Mouse (Mus musculus) heart, postnatal 0 days (tissue): ENCODE results near the gene Ndufs1. TPM values are rescaled to one million over a fixed set of nuclear protein-coding genes. Genes with fewer than 3 reads are reported as not detected.
A peak's percentile ranks its signal among the peaks of the same experiment; 100 is the strongest.

Experiments
- ATAC-seq: fragments of 200-750 bp; cut with Nextera tagmentation; 2 replicates; pipeline ENCODE4 v1.8.0; 2017; ENCODE audit warnings: low read depth, moderate number of reproducible peaks, moderate library complexity; ENCODE audit not compliant: insufficient read depth
- DNase-seq: peaks from one replicate; pipeline ENCODE4 v3.0.0-alpha.2; 2016; ENCODE audit warnings: low spot score
- H3K27ac ChIP-seq: fragments of 300-500 bp; sonication (generic); 2 replicates; pipeline ENCODE4 v1.5.1; 2014; ENCODE audit warnings: low read depth, mild to moderate bottlenecking
- H3K27me3 ChIP-seq: fragments of 300-500 bp; sonication (generic); 2 replicates; pipeline ENCODE4 v1.6.1; 2014; ENCODE audit warnings: low read length, mixed read lengths; ENCODE audit not compliant: control insufficient read depth, insufficient read depth
- H3K36me3 ChIP-seq: fragments of 300-500 bp; sonication (generic); replicated peaks from 2 replicates; pipeline ENCODE4 v1.6.1; 2014; ENCODE audit warnings: low read length, mixed read lengths; ENCODE audit not compliant: control insufficient read depth, insufficient read depth
- H3K4me1 ChIP-seq: fragments of 300-500 bp; sonication (generic); 2 replicates; pipeline ENCODE4 v1.6.1; 2014; ENCODE audit warnings: antibody characterized with exemption; ENCODE audit not compliant: control insufficient read depth, insufficient read depth
- H3K4me2 ChIP-seq: fragments of 300-500 bp; sonication (generic); 2 replicates; pipeline ENCODE4 v1.6.1; 2014; ENCODE audit warnings: low read depth, mild to moderate bottlenecking, low read length, moderate library complexity
- H3K4me3 ChIP-seq: fragments of 300-500 bp; sonication (generic); 2 replicates; pipeline ENCODE4 v1.5.1; 2014; ENCODE audit warnings: low read depth, low read length
- H3K9ac ChIP-seq: fragments of 300-500 bp; sonication (generic); replicated peaks from 2 replicates; pipeline ENCODE4 v1.6.1; 2014; ENCODE audit warnings: low read depth, low read length, mixed read lengths
- H3K9me3 ChIP-seq: fragments of 300-500 bp; sonication (generic); replicated peaks from 2 replicates; pipeline ENCODE4 v1.6.1; 2016; ENCODE audit warnings: low read length; ENCODE audit not compliant: control insufficient read depth
- CTCF ChIP-seq: IDR thresholded peaks from 2 replicates; pipeline ENCODE4 v1.5.1; 2016; ENCODE audit warnings: antibody characterized with exemption, control low read depth, low read depth
- EP300 ChIP-seq: IDR thresholded peaks from 2 replicates; pipeline ENCODE4 v1.6.1; 2016; ENCODE audit warnings: antibody characterized with exemption, low read depth
- WGBS: fragments of 180-500 bp; shearing (Covaris S2); extraction: QIAGEN DNeasy Blood & Tissue Kit; methylation state at CpG from one replicate; pipeline ENCODE4 v1.1.7; 2014; 5-methylcytosine and 5-hydroxymethylcytosine counted together
- polyA plus RNA-seq: library from polyadenylated mRNA; unstranded; fragments of >200 nt; fragmentation: Nextera tagmentation; extraction: Ambion mirVana; gene quantifications from 2 replicates; pipeline ENCODE4 v1.2.1, GENCODE M21; 2015
- total RNA-seq: library from RNA; depleted of rRNA; stranded (reverse); fragments of >200 nt; gene quantifications from 2 replicates; pipeline ENCODE4 v1.2.3, GENCODE M21; 2014; ENCODE audit warnings: low replicate concordance

The Ndufs1 gene
- total and polyA plus RNA-seq, 2 experiments from 2014 or later = 359 to 591 TPM

DNA sequence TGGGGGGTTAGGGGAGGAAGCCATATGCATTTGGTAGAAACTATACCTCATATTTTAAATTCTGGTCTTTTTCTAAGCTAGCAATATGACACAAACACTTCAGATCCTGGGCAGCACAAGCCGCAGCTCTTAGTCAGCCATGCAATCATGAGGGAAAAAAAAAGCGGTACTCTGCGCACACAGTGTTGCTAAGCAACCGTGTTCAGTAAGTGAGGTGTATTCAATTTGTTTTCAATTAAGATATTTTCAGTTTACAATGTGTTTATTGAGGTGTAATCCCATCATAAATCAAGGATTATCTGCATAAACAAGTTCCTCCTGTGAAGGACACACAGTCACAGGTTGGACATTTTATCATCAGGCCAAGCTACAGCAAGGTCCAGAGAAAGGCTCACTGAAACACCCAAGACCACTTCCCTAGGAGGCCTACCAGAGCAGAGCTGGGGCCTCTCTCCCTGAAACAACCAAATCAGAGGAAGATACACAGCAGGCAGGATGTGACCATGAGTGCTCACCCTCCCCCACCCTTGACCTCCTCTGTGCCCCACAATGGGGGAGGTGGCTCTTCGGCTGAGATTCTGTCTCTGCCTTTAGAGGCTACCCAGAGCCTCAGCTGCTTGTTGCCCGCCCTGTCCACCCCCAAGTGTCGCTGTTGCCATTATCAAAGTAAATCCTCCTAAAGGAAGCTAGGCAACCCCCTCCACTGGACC is 27.5 kb upstream of the Ndufs1 start:
- Histone ChIP-seq H3K4me3 (no peak overlapping the region), H3K27me3 (no peaks in the 10 kb centered on the region), H3K9me3 (no peaks in the 10 kb centered on the region), H3K4me2 (no peak overlapping the region), H3K4me1 (no peaks in the 10 kb centered on the region), H3K36me3 (no peaks in the 10 kb centered on the region), H3K27ac (no peak overlapping the region), H3K9ac (no peak overlapping the region)
- ATAC-seq (peak; percentile 41; the same call in 1 of the 2 replicates), DNase-seq (no peak)
- TF ChIP-seq EP300 (no peak), CTCF (peak; percentile 36)
- 27% methylated on average over 7 of the region's 7 CpGs for WGBS

DNA sequence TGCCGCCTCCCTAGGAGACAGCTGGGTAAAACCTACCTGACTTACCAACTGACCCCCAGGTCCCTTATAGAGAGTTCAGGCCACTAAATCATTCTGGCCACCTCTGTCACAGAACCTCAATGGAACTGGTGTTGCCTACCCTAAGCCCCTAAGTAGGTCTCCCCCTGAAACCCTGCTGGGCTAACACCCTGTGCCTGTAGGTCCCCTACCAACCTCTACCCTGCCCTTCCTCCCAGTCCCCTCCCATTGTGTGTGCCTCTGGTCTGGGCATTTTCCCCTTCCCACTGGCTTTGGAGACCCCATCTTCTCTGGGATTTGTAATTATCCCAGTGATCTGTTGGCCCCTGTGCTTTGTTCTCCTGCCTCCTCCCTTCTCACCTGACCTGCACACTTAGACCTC is 26.8 kb upstream of the Ndufs1 start:
- TF ChIP-seq EP300 (no peak), CTCF (no peak)
- H3K27me3 ChIP-seq = no peaks in the 10 kb centered on the region
- H3K4me1 ChIP-seq = no peaks in the 10 kb centered on the region
- WGBS = 85% methylated on average over 1 of the region's 1 CpGs
- H3K9me3 ChIP-seq = no peaks in the 10 kb centered on the region
- H3K36me3 ChIP-seq = no peaks in the 10 kb centered on the region
- ATAC-seq = no peak
- no peak for DNase-seq
- H3K4me3 ChIP-seq = no peak overlapping the region
- no peak overlapping the region for H3K27ac ChIP-seq
- no peak overlapping the region for H3K9ac ChIP-seq
- H3K4me2 ChIP-seq = no peak overlapping the region

GRCm38 (mm10) chr1:63201672-63202071 is 25.0 kb upstream of the Ndufs1 start:
- no peak for DNase-seq
- Histone ChIP-seq H3K4me2 (no peak overlapping the region), H3K4me3 (no peak overlapping the region), H3K27ac (no peak overlapping the region), H3K36me3 (no peaks in the 10 kb centered on the region), H3K4me1 (no peaks in the 10 kb centered on the region), H3K9ac (no peak overlapping the region), H3K27me3 (no peaks in the 10 kb centered on the region), H3K9me3 (no peaks in the 10 kb centered on the region)
- WGBS = 71% methylated on average over 1 of the region's 1 CpGs
- no peak for ATAC-seq
- TF ChIP-seq CTCF = no peak
- TF ChIP-seq EP300 = no peak

- 92% methylated on average over 18 of the region's 18 CpGs for WGBS
Observed at GRCm38 (mm10) chr1:63200322-63200721, 23.7 kb upstream of the Ndufs1 start.

DNA sequence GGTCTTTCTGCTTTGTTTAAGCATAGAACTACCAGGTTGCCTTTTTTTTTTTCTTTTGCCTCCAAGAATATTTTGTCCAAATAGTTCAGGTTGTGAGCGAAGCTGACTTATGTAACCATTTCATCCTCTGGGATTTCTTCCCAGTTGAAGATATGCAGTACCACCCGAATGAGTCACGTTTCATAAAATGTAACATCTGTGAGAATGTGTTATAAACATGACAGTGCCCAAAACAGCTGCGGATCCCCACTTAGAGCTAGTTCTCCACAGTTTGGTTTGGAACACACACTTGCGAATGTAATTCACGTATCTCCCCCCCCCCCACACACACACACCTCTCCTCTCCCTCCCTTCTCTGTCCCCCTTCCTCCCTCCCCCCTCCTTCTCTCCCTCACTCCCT is 22.8 kb upstream of the Ndufs1 start:
- H3K4me1 ChIP-seq = no peaks in the 10 kb centered on the region
- H3K4me2 ChIP-seq = no peak overlapping the region
- no peak overlapping the region for H3K27ac ChIP-seq
- no peaks in the 10 kb centered on the region for H3K36me3 ChIP-seq
- H3K9me3 ChIP-seq = no peaks in the 10 kb centered on the region
- no peak overlapping the region for H3K9ac ChIP-seq
- TF ChIP-seq EP300 (no peak), CTCF (no peak)
- DNase-seq (no peak), ATAC-seq (no peak)
- H3K27me3 ChIP-seq = no peaks in the 10 kb centered on the region
- 83% methylated on average over 6 of the region's 6 CpGs for WGBS
- no peak overlapping the region for H3K4me3 ChIP-seq

More at GRCm38 (mm10) chr1:63200322-63200721, 23.7 kb upstream of the Ndufs1 start:
- TF ChIP-seq CTCF (no peak), EP300 (no peak)
- H3K27ac ChIP-seq = no peak overlapping the region
- no peak for ATAC-seq
- H3K36me3 ChIP-seq = no peaks in the 10 kb centered on the region
- H3K4me1 ChIP-seq = no peaks in the 10 kb centered on the region
- no peak overlapping the region for H3K9ac ChIP-seq
- DNase-seq = no peak
- no peak overlapping the region for H3K4me2 ChIP-seq
- H3K4me3 ChIP-seq = no peak overlapping the region
- H3K27me3 ChIP-seq = no peaks in the 10 kb centered on the region
- no peaks in the 10 kb centered on the region for H3K9me3 ChIP-seq
